Comparison of ENCODE assay signal across 12 mouse cellular contexts in the genomic region with DNA sequence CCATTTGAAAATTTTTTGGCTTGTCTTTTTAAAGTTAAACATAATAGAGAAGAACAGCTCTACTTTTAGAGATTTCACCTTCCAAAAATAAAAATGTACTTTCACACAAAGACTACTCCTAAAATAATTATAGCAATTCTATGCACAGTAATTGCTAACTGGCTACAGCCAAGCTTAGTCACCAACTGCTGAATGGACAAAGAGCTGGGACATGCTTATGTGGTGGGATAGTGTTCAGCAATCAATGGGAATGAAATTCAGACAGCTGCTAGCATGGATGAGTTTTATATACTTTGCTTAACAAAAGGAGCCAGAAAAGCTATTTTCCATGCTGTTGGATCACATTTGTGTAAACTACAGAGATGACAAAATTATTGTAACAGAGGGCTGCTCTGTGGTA.
"Had no signal": no experiment of that assay in that cellular context is flagged by ENCODE, and none has a peak within 500 bp of the region (broad histone marks: within the 10 kb centered on the region; RNA-seq: fewer than 3 reads in every experiment).

No protein-coding gene starts in this region.

- ATAC-seq: intestine, embryonic 15.5 days; liver, postnatal 0 days; midbrain, embryonic 15.5 days had no signal

- DNase-seq: kidney, adult 18-20 months; kidney, postnatal 14 days; liver; liver, embryonic 13.5 days; liver, postnatal 0 days; lung, postnatal 14 days; retina, postnatal 1 day; spleen, adult 18-20 months; thymus, adult 2 months; thymus, postnatal 25 days had no signal
